Mouse (Mus musculus): ENCODE data around the gene Atg4d. TPM values are rescaled to one million over a fixed set of nuclear protein-coding genes. Genes with fewer than 3 reads are reported as not detected.
"Not testable (repeated sequence)": the region's sequence is repeated elsewhere in the genome, so short reads cannot be mapped to it uniquely, and the experiment has no call there.

Gene Atg4d
- 29.5 and 31.9 TPM in 2 replicates for polyA plus RNA-seq (2014; fragmentation: Nextera tagmentation; extraction: Ambion mirVana)

DNA sequence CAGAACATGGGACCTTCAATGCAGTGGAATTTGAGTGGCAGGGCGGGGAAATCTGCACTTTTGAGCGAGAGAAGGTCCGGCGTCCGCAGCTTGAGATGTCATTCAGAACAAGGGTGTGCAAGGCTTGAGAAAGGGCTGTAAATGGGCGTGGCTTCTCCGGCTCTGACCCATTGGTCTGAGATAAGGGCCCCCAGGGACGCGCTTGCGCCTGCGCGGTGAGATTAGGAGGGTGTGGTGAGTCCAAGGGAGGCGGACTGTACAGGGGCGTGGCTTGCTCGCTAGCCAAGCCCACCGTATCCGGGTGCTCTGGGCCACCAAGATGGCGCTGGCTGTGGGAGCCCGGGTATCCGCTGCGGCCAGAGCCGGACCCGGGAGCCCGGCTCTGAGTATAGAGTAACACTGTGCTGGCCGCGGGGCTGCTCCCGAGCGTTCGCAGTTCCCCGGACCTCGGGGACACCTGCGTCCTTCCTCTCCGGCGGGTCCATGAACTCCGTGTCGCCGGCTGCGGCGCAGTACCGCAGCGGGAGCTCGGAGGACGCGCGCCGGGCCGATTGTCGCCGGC is at the start of gene Atg4d:
Gene Atg4d, plus strand, starts transcription at position 294 of the 562 bp plus-strand sequence.
- under 1% methylated on average over 42 of the region's 49 CpGs for WGBS
- H3K27ac ChIP-seq (replicated peaks; ENCODE audit: low read depth, low read length) = peak within 1 kb of the TSS; percentile 23
- H3K27me3 ChIP-seq (ENCODE audit: control insufficient read depth, insufficient read depth, low read length) = no peaks in the 10 kb centered on the region
- H3K9ac ChIP-seq (ENCODE audit: low read length) = peak within 1 kb of the TSS; percentile 67
- peaks cover 8% of the 10 kb centered on the region for H3K4me1 ChIP-seq (ENCODE audit: control insufficient read depth, insufficient read depth, low read length)
- ATAC-seq (ENCODE audit: insufficient number of reproducible peaks, low FRiP score, low TSS enrichment, low read depth) (peak; percentile 94), DNase-seq (ENCODE audit: low spot score) (peak; percentile 99)
- peak within 1 kb of the TSS; percentile 76 for H3K4me2 ChIP-seq (ENCODE audit: low read depth, severe bottlenecking)
- H3K4me3 ChIP-seq (ENCODE audit: low read depth, low read length) = peak within 1 kb of the TSS; percentile 66
- peaks cover 12% of the 10 kb centered on the region for H3K36me3 ChIP-seq (ENCODE audit: control insufficient read depth, insufficient read depth, low read length)
- H3K9me3 ChIP-seq (ENCODE audit: control insufficient read depth, low read length) = no peaks in the 10 kb centered on the region

DNA sequence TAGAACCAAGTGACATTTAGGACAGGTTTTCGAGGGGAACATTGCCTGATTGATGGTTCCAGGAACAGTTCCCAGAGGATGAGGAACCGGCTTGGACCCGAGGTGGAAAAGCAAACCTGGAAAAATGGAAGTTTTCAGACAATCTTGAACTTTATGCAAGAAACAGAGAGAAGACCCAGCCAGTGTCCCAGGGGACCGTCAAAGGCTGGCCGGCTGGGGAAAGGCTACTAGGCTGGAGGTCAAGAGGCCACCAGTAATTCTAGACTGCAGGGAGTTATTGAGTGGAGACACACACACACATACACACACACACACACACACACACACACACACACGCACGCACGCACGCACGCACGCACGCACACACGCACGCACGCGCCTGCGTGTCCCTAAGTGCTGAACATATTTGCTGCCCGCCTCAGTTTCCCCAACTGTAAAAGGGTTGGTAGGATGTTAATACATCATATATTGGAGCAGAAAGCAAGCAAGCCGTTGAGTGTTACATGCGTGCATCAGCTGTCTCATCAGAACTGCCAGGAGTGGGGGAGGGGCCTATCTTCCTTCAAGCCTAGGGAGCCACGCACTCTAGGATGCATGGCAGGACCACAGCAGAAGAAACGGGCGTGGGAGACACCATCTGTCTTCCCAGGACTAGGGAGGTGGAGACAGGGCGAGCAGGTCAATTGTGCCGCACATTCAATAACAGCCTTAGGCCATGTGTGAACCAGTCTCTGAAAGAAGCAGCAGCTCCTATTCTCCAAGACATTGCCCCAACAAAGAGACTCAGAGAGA is 48.8 kb upstream of the Atg4d start:
- 64% methylated on average over 25 of the region's 25 CpGs for WGBS
- H3K27me3 ChIP-seq (ENCODE audit: control insufficient read depth, insufficient read depth, low read length) = no peaks in the 10 kb centered on the region
- H3K4me3 ChIP-seq (ENCODE audit: low read depth, low read length) = no peak overlapping the region
- DNase-seq (ENCODE audit: low spot score) (no peak), ATAC-seq (ENCODE audit: insufficient number of reproducible peaks, low FRiP score, low TSS enrichment, low read depth) (no peak)
- no peaks in the 10 kb centered on the region for H3K4me1 ChIP-seq (ENCODE audit: control insufficient read depth, insufficient read depth, low read length)
- no peak overlapping the region for H3K4me2 ChIP-seq (ENCODE audit: low read depth, severe bottlenecking)
- no peak overlapping the region for H3K27ac ChIP-seq (replicated peaks; ENCODE audit: low read depth, low read length)
- no peaks in the 10 kb centered on the region for H3K9me3 ChIP-seq (ENCODE audit: control insufficient read depth, low read length)
- no peaks in the 10 kb centered on the region for H3K36me3 ChIP-seq (ENCODE audit: control insufficient read depth, insufficient read depth, low read length)
- H3K9ac ChIP-seq (ENCODE audit: low read length) = no peak overlapping the region

DNA sequence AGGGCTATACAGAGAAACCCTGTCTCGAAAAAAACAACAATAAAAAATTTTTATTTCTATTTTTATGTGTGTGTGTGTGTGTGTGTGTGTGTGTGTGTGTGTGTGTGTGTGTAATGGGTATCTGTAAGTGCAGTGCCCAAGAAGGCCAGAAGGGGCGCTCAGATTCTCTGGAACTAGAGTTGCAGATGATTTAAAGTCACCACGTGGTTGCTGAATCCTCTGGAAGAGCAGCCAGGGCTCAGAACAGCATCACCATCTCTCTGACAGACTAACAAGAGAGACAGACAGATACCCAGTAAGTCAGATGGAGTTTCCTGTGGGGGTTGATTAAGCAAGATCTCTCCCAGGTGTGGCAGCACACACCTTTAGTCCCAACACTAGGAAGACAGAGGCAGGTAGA is 45.3 kb upstream of the Atg4d start:
- ATAC-seq (ENCODE audit: insufficient number of reproducible peaks, low FRiP score, low TSS enrichment, low read depth) = no peak
- H3K4me1 ChIP-seq (ENCODE audit: control insufficient read depth, insufficient read depth, low read length) = no peaks in the 10 kb centered on the region
- no peak overlapping the region for H3K27ac ChIP-seq (replicated peaks; ENCODE audit: low read depth, low read length)
- no peak overlapping the region for H3K4me3 ChIP-seq (ENCODE audit: low read depth, low read length)
- DNase-seq (ENCODE audit: low spot score) = no peak
- H3K9ac ChIP-seq (ENCODE audit: low read length) = no peak overlapping the region
- H3K27me3 ChIP-seq (ENCODE audit: control insufficient read depth, insufficient read depth, low read length) = no peaks in the 10 kb centered on the region
- WGBS = 52% methylated on average over 3 of the region's 3 CpGs
- no peak overlapping the region for H3K4me2 ChIP-seq (ENCODE audit: low read depth, severe bottlenecking)
- H3K36me3 ChIP-seq (ENCODE audit: control insufficient read depth, insufficient read depth, low read length) = no peaks in the 10 kb centered on the region
- no peaks in the 10 kb centered on the region for H3K9me3 ChIP-seq (ENCODE audit: control insufficient read depth, low read length)

DNA sequence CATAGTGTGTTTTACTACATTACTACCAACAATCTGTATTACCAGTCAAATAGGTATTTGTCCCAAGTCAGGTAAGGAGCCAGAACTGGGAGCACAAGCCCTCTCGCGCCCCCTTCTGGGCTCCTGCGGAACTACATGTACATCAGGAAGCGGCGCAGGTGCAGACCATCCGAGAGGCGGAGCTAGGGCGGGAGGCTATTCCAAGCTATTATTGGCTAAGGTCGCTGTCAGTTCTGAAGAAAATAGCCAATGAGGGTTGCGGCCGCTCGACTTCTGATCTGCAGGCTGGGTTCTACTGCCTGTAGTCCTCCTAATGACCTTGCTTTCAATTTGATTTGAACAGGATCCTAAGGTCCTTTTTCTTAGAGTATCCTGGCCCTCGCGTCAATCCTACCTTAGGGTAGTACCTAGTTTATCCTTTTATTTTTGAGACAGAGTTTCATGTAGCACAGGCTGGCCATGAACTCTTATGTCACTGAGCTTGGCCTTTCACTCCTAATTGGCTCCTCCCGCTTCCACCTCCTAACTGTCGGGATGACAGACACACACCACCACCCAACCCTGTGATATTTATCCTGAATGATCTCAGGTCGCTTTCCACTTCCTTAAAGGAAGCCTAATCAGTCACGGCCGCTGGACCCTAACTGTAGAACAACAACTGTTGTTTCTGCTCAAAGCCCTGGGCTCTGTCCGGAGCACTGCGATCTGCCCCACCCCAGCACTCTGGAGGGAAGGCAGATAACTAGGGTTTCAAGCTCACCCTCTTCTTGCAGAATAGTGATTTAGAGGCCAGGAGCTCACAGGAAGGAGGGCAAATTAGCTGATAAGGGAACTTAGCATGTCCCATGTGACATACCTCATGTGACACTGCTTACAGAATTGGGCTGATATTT is 44.4 kb upstream of the Atg4d start:
- ATAC-seq (ENCODE audit: insufficient number of reproducible peaks, low FRiP score, low TSS enrichment, low read depth) (peak; percentile 78), DNase-seq (ENCODE audit: low spot score) (peak; percentile 96)
- 15% methylated on average over 21 of the region's 21 CpGs for WGBS
- Histone ChIP-seq H3K4me2 (ENCODE audit: low read depth, severe bottlenecking) (peak overlapping the region; percentile 33; the same call in 1 of the 2 replicates), H3K27me3 (ENCODE audit: control insufficient read depth, insufficient read depth, low read length) (no peaks in the 10 kb centered on the region), H3K4me3 (ENCODE audit: low read depth, low read length) (0 out of 2 replicates have a peak overlapping the region, but pooled peaks have one; percentile 8), H3K36me3 (ENCODE audit: control insufficient read depth, insufficient read depth, low read length) (no peaks in the 10 kb centered on the region), H3K9ac (ENCODE audit: low read length) (no peak overlapping the region), H3K27ac (replicated peaks; ENCODE audit: low read depth, low read length) (no peak overlapping the region), H3K4me1 (ENCODE audit: control insufficient read depth, insufficient read depth, low read length) (no peaks in the 10 kb centered on the region), H3K9me3 (ENCODE audit: control insufficient read depth, low read length) (no peaks in the 10 kb centered on the region)

DNA sequence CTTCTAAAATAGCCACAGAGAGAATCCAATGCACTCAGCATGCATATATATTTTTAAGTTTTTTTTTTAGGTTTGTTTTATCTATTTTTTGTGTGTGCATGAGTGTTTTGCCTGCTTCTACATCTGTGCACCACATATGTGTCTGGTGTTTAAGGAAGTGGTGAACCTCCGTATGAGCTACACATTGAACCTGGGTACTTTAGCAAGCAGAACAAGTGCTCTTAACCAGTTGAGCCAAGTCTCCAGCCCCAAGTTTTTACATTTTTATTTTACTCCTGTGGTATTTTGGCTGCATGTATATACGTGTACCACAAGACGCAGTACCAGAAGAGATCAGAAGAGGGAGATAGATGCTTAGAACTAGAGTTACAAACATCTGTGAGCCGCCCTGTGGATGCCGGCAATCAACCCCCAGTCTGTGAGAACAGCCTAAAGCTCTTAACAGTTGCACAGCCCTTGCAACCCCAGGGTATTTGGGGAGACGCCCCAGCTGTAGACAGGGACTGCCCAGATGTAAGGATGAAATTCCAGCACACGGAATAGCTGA is 43.6 kb upstream of the Atg4d start:
- no peak overlapping the region for H3K27ac ChIP-seq (replicated peaks; ENCODE audit: low read depth, low read length)
- DNase-seq (ENCODE audit: low spot score) (peak; percentile 50), ATAC-seq (ENCODE audit: insufficient number of reproducible peaks, low FRiP score, low TSS enrichment, low read depth) (no peak)
- H3K4me3 ChIP-seq (ENCODE audit: low read depth, low read length) = no peak overlapping the region
- H3K4me2 ChIP-seq (ENCODE audit: low read depth, severe bottlenecking) = no peak overlapping the region
- no peaks in the 10 kb centered on the region for H3K27me3 ChIP-seq (ENCODE audit: control insufficient read depth, insufficient read depth, low read length)
- H3K9ac ChIP-seq (ENCODE audit: low read length) = no peak overlapping the region
- H3K36me3 ChIP-seq (ENCODE audit: control insufficient read depth, insufficient read depth, low read length) = no peaks in the 10 kb centered on the region
- no peaks in the 10 kb centered on the region for H3K4me1 ChIP-seq (ENCODE audit: control insufficient read depth, insufficient read depth, low read length)
- 19% methylated on average over 7 of the region's 7 CpGs for WGBS
- H3K9me3 ChIP-seq (ENCODE audit: control insufficient read depth, low read length) = no peaks in the 10 kb centered on the region

DNA sequence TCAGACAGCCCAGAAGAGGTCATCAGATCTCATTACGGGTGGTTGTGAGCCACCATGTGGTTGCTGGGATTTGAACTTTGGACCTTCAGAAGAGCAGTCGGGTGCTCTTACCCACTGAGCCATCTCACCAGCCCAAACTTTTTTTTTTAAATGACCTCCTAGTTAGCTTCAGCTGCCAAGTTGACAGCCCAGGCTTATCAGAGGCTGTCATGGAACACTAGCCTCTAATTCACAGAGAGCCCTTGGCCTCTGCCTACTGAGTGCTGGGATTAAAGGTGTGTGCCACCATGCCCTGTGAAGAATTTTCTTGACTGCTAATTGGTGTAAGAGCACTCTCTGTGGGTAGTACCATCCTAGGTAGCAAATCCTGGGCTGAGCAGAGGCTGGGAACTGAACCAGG is 41.6 kb upstream of the Atg4d start:
- WGBS = 95% methylated on average over 1 of the region's 2 CpGs
- not testable (repeated sequence) for H3K27ac ChIP-seq (replicated peaks; ENCODE audit: low read depth, low read length); DNase-seq (ENCODE audit: low spot score); H3K4me1 ChIP-seq (ENCODE audit: control insufficient read depth, insufficient read depth, low read length); H3K9ac ChIP-seq (ENCODE audit: low read length); H3K4me2 ChIP-seq (ENCODE audit: low read depth, severe bottlenecking); H3K4me3 ChIP-seq (ENCODE audit: low read depth, low read length); H3K27me3 ChIP-seq (ENCODE audit: control insufficient read depth, insufficient read depth, low read length); H3K9me3 ChIP-seq (ENCODE audit: control insufficient read depth, low read length); ATAC-seq (ENCODE audit: insufficient number of reproducible peaks, low FRiP score, low TSS enrichment, low read depth); H3K36me3 ChIP-seq (ENCODE audit: control insufficient read depth, insufficient read depth, low read length)

DNA sequence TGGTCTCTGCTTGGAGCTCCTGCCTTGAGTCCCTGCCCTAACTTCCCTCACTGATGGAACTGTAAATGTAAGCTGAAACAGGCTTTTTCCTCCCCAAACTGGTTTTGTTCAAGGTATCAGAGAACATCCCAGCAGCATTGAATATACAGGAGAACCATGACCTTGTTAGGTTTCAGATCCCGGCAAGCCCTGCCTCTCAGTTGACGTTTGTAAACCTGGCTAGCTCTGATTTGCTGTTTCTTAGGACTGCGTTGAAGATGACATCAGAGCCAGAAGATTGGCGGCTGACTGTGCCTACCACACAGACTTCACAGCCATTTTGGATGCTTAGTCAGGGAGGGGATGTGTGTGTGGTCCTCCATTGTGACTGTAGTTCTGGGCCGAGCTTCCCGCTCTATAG is 41.2 kb upstream of the Atg4d start:
- H3K9me3 ChIP-seq (ENCODE audit: control insufficient read depth, low read length) = no peaks in the 10 kb centered on the region
- H3K27ac ChIP-seq (replicated peaks; ENCODE audit: low read depth, low read length) = no peak overlapping the region
- no peaks in the 10 kb centered on the region for H3K4me1 ChIP-seq (ENCODE audit: control insufficient read depth, insufficient read depth, low read length)
- H3K4me3 ChIP-seq (ENCODE audit: low read depth, low read length) = no peak overlapping the region
- no peak overlapping the region for H3K9ac ChIP-seq (ENCODE audit: low read length)
- ATAC-seq (ENCODE audit: insufficient number of reproducible peaks, low FRiP score, low TSS enrichment, low read depth) (no peak), DNase-seq (ENCODE audit: low spot score) (no peak)
- no peaks in the 10 kb centered on the region for H3K27me3 ChIP-seq (ENCODE audit: control insufficient read depth, insufficient read depth, low read length)
- H3K36me3 ChIP-seq (ENCODE audit: control insufficient read depth, insufficient read depth, low read length) = no peaks in the 10 kb centered on the region
- H3K4me2 ChIP-seq (ENCODE audit: low read depth, severe bottlenecking) = no peak overlapping the region
- 91% methylated on average over 6 of the region's 6 CpGs for WGBS
